Mouse (Mus musculus): ENCODE data around the gene Mcf2. TPM values are rescaled to one million over a fixed set of nuclear protein-coding genes. Genes with fewer than 3 reads are reported as not detected.

Mcf2 gene
- total and polyA plus RNA-seq, 3 experiments, result not detected

DNA sequence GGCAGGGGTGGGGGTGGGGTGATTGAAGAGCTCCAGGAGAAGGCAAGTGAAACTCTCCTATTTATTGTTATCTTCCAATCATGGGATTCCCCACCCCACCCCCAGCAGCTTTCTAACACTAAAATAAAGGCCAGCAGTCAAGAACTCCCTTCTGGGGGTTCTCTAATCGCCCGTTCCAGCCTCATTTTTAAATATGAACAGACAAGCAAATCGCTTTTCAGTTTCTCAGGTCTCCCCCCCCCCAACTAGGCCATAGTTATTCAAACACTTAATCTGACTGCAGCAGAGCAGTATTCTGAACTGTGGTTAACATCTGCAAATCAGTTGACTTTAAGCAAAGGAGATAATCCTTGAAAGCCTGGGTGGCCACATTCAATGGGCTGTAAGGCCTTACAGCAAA, 3.7 kb upstream of the Mcf2 start:
- Histone ChIP-seq H3K79me2 (replicated peaks; ENCODE audit: control insufficient read depth, extremely low read depth, insufficient read depth, poor library complexity, severe bottlenecking) (no peaks in the 10 kb centered on the region), H3K4me1 (ENCODE audit: control insufficient read depth in 1 of 2, insufficient read depth in 2 of 2) (0 out of 4 replicates have a peak, but pooled peaks cover 0 to 4% of the 10 kb centered on the region in 2 experiments), H3K9ac (ENCODE audit: insufficient read depth, low read depth) (no peak overlapping the region), H3K27ac (ENCODE audit: insufficient read depth, low read depth) (no peak overlapping the region), H3K36me3 (replicated peaks in 1 of 2; ENCODE audit: control insufficient read depth in 1 of 2, insufficient read depth in 1 of 2, low read length in 1 of 2) (no peaks in the 10 kb centered on the region), H3K4me2 (ENCODE audit: insufficient read depth, low read depth, poor library complexity, severe bottlenecking) (no peak overlapping the region), H3K4me3 (replicated peaks in 1 of 3; ENCODE audit: low read depth in 2 of 3, low read length in 2 of 3, poor library complexity in 1 of 3) (no peak overlapping the region), H3K9me3 (replicated peaks; ENCODE audit: low read length) (no peaks in the 10 kb centered on the region), H3K27me3 (replicated peaks) (no peaks in the 10 kb centered on the region)
- TF ChIP-seq PAX5 (IDR thresholded peaks at IDR 0.05; ENCODE audit: low read length) (no peak), TBP (conservative IDR thresholded peaks at IDR 0.05; ENCODE audit: low read depth, low read length) (no peak)
- no peak for DNase-seq (ENCODE audit: extremely low read depth)
- dilution Hi-C loops (cut with MboI; ENCODE audit: extremely low pct_ligation_motif_present, extremely low pct_unique_long_range_greater_than_20kb, low sequenced_read_pairs) (no loop called here), in situ Hi-C loops (cut with MboI; ENCODE audit: low pct_ligation_motif_present, low pct_unique_long_range_greater_than_20kb, low sequenced_read_pairs) (no loop called here)

DNA sequence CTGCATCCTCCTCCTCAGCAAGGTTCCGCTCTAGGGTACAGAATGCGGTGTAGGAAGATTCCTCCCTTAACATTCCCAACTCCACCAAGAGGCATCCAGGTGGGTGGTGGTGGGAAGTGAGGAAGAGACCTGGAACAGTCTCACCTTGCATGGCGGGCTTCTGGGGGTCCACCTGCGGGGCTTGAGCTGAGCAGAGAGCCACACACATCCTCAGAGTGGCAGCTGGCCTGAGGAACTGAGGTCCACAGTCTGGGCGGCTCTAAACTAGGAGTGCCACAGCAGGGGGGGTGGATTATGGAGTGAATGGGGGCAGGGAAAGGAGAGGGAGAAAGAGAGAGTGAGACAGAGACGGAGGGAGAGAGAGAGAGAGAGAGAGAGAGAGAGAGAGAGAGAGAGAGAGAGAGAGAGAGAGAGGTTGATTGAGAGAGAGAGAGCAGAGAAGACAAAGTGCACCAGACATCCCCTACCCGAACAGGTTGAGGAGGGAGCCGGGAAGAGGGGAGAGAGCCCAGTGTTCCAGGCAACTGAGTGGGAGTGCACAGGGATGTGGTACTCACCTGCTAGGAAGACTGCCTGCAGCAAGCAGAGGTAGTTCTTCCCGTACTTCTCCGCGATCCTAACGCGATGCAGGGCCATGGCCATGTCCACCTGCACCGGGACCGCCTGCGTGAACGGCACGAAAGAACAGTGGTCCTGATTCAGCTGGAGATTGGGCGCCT, 705 bp downstream of the Mcf2 start:
- Histone ChIP-seq H3K9me3 (replicated peaks; ENCODE audit: low read length) (no peaks in the 10 kb centered on the region), H3K4me2 (ENCODE audit: insufficient read depth, low read depth, poor library complexity, severe bottlenecking) (no peak overlapping the region), H3K36me3 (replicated peaks in 1 of 2; ENCODE audit: control insufficient read depth in 1 of 2, insufficient read depth in 1 of 2, low read length in 1 of 2) (no peaks in the 10 kb centered on the region), H3K27ac (ENCODE audit: insufficient read depth, low read depth) (no peak overlapping the region), H3K9ac (ENCODE audit: insufficient read depth, low read depth) (no peak overlapping the region), H3K4me1 (ENCODE audit: control insufficient read depth in 1 of 2, insufficient read depth in 2 of 2) (0 out of 4 replicates have a peak, but pooled peaks cover 0 to 4% of the 10 kb centered on the region in 2 experiments), H3K27me3 (replicated peaks) (no peaks in the 10 kb centered on the region), H3K4me3 (replicated peaks in 1 of 3; ENCODE audit: low read depth in 2 of 3, low read length in 2 of 3, poor library complexity in 1 of 3) (no peak overlapping the region), H3K79me2 (replicated peaks; ENCODE audit: control insufficient read depth, extremely low read depth, insufficient read depth, poor library complexity, severe bottlenecking) (no peaks in the 10 kb centered on the region)
- DNase-seq (ENCODE audit: extremely low read depth), result no peak
- no peak for TF ChIP-seq BHLHE40 (IDR thresholded peaks at IDR 0.05; ENCODE audit: low read depth, low read length)
- dilution Hi-C loops (cut with MboI; ENCODE audit: extremely low pct_ligation_motif_present, extremely low pct_unique_long_range_greater_than_20kb, low sequenced_read_pairs) (no loop called here), in situ Hi-C loops (cut with MboI; ENCODE audit: low pct_ligation_motif_present, low pct_unique_long_range_greater_than_20kb, low sequenced_read_pairs) (no loop called here)

DNA sequence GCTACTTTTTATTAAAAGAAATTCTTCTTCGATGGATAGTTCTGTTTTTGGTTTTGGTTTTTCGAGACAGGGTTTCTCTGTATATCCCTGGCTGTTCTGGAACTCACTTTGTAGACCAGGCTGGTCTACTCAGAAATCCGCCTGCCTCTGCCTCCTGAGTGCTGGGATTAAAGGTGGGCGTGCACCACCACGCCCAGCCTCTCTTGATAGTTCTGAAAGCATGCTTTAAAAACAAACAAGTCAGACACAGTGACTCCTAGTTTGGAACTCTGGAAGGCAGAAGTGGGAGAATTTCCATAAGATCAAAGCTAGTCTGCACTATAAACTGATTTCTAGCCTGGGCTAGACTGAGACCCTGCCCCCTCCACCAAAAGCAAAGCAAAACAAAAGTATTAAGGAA, 8.8 kb downstream of the Mcf2 start:
- H3K9ac ChIP-seq (ENCODE audit: insufficient read depth, low read depth), result no peak overlapping the region
- H3K4me2 ChIP-seq (ENCODE audit: insufficient read depth, low read depth, poor library complexity, severe bottlenecking), result no peak overlapping the region
- no peaks in the 10 kb centered on the region for H3K27me3 ChIP-seq (replicated peaks)
- in situ Hi-C loops (cut with MboI; ENCODE audit: low pct_ligation_motif_present, low pct_unique_long_range_greater_than_20kb, low sequenced_read_pairs) (no loop called here), dilution Hi-C loops (cut with MboI; ENCODE audit: extremely low pct_ligation_motif_present, extremely low pct_unique_long_range_greater_than_20kb, low sequenced_read_pairs) (no loop called here)
- no peaks in the 10 kb centered on the region for H3K36me3 ChIP-seq (replicated peaks in 1 of 2; ENCODE audit: control insufficient read depth in 1 of 2, insufficient read depth in 1 of 2, low read length in 1 of 2)
- no peak overlapping the region for H3K4me3 ChIP-seq (replicated peaks in 1 of 3; ENCODE audit: low read depth in 2 of 3, low read length in 2 of 3, poor library complexity in 1 of 3)
- H3K79me2 ChIP-seq (replicated peaks; ENCODE audit: control insufficient read depth, extremely low read depth, insufficient read depth, poor library complexity, severe bottlenecking), result no peaks in the 10 kb centered on the region
- no peaks in the 10 kb centered on the region for H3K4me1 ChIP-seq (ENCODE audit: control insufficient read depth in 1 of 2, insufficient read depth in 2 of 2)
- no peak for DNase-seq (ENCODE audit: extremely low read depth)
- no peaks in the 10 kb centered on the region for H3K9me3 ChIP-seq (replicated peaks; ENCODE audit: low read length)
- no peak overlapping the region for H3K27ac ChIP-seq (ENCODE audit: insufficient read depth, low read depth)
- TF ChIP-seq JUN (IDR thresholded peaks at IDR 0.05; ENCODE audit: insufficient read depth, low read depth, low read length) (no peak), POLR2AphosphoS2 (IDR thresholded peaks at IDR 0.05; ENCODE audit: low read depth, low read length) (no peak), RCOR1 (conservative IDR thresholded peaks at IDR 0.05; ENCODE audit: low read depth, low read length) (no peak), ZMIZ1 (IDR thresholded peaks at IDR 0.05; ENCODE audit: low read depth, low read length) (no peak), CHD1 (IDR thresholded peaks at IDR 0.05; ENCODE audit: low read depth, low read length) (no peak), ELF1 (IDR thresholded peaks at IDR 0.05; ENCODE audit: low read depth, low read length) (no peak), E2F4 (IDR thresholded peaks at IDR 0.05; ENCODE audit: insufficient replicate concordance, low read depth, low read length) (no peak), USF1 (IDR thresholded peaks at IDR 0.05; ENCODE audit: low read depth, low read length) (no peak), MEF2A (IDR thresholded peaks at IDR 0.05; ENCODE audit: borderline replicate concordance, low read depth, low read length) (no peak), MYC (IDR thresholded peaks at IDR 0.05; ENCODE audit: low read depth, low read length) (no peak)
